Mouse (Mus musculus) brown adipose tissue, adult 24 weeks (tissue): ENCODE data around the gene Grrp1. TPM values are rescaled to one million over a fixed set of nuclear protein-coding genes. Genes with fewer than 3 reads are reported as not detected.
"Not testable (repeated sequence)": the region's sequence is repeated elsewhere in the genome, so short reads cannot be mapped to it uniquely, and the experiment has no call there.

ENCODE experiments used
- H3K27ac ChIP-seq: fragments of 200-500 bp; replicated peaks from 2 replicates; pipeline ENCODE4 v1.5.1; 2012; ENCODE audit warnings: low read depth, mild to moderate bottlenecking, low read length
- H3K4me1 ChIP-seq: fragments of 200-500 bp; 2 replicates; pipeline ENCODE4 v1.6.1; 2012; ENCODE audit warnings: low read length, mixed read lengths; ENCODE audit not compliant: control insufficient read depth, insufficient read depth, insufficient read length
- H3K4me3 ChIP-seq: fragments of 200-500 bp; 2 replicates; pipeline ENCODE4 v1.5.1; 2012; ENCODE audit warnings: low read depth, mild to moderate bottlenecking, low read length, moderate library complexity; ENCODE audit not compliant: insufficient read depth
- polyA plus RNA-seq: library from polyadenylated mRNA; stranded (reverse); fragments of >200 nt; gene quantifications from 2 replicates; pipeline ENCODE4 v1.2.4, GENCODE M21; 2012; ENCODE audit not compliant: missing spikeins, insufficient read depth, insufficient read length

Grrp1 gene
- 2.5 and 2.8 TPM in 2 replicates for polyA plus RNA-seq

- Histone ChIP-seq H3K27ac (peak within 1 kb of the TSS; percentile 94), H3K4me3 (peak within 1 kb of the TSS; percentile 80), H3K4me1 (peaks cover 5% of the 10 kb centered on the region)
Measured at GRCm38 (mm10) chr4:134253722-134254324, at the start of gene Grrp1. TSS of gene Grrp1 (minus strand) at chr4:134254106.

- no peak overlapping the region for H3K27ac ChIP-seq
- no peak overlapping the region for H3K4me3 ChIP-seq
- no peaks in the 10 kb centered on the region for H3K4me1 ChIP-seq
Measured at GRCm38 (mm10) chr4:134302084-134302483, 48.2 kb upstream of the Grrp1 start.

- H3K27ac ChIP-seq: no peak overlapping the region
- H3K4me1 ChIP-seq: no peaks in the 10 kb centered on the region
- no peak overlapping the region for H3K4me3 ChIP-seq
Measured at GRCm38 (mm10) chr4:134300316-134300715, 46.4 kb upstream of the Grrp1 start.

- Histone ChIP-seq H3K27ac (no peak overlapping the region), H3K4me3 (no peak overlapping the region)
Measured at GRCm38 (mm10) chr4:134299498-134299810, 45.5 kb upstream of the Grrp1 start.

GRCm38 (mm10) chr4:134298626-134299497 is 45.0 kb upstream of the Grrp1 start:
- Histone ChIP-seq H3K4me1 (no peaks in the 10 kb centered on the region), H3K27ac (no peak overlapping the region), H3K4me3 (no peak overlapping the region)

More at GRCm38 (mm10) chr4:134299498-134299810, 45.5 kb upstream of the Grrp1 start:
- no peaks in the 10 kb centered on the region for H3K4me1 ChIP-seq

GRCm38 (mm10) chr4:134297369-134297768 is 43.5 kb upstream of the Grrp1 start:
- Histone ChIP-seq H3K4me3 (no peak overlapping the region), H3K4me1 (no peaks in the 10 kb centered on the region), H3K27ac (no peak overlapping the region)

GRCm38 (mm10) chr4:134296523-134296922 is 42.6 kb upstream of the Grrp1 start:
- no peaks in the 10 kb centered on the region for H3K4me1 ChIP-seq
- no peak overlapping the region for H3K27ac ChIP-seq
- H3K4me3 ChIP-seq: no peak overlapping the region

- not testable (repeated sequence) for H3K4me1 ChIP-seq, H3K27ac ChIP-seq, H3K4me3 ChIP-seq
Measured at GRCm38 (mm10) chr4:134296096-134296495, 42.2 kb upstream of the Grrp1 start.

- no peak overlapping the region for H3K4me3 ChIP-seq
- no peaks in the 10 kb centered on the region for H3K4me1 ChIP-seq
- no peak overlapping the region for H3K27ac ChIP-seq
Measured at GRCm38 (mm10) chr4:134293692-134294163, 39.8 kb upstream of the Grrp1 start.

GRCm38 (mm10) chr4:134293061-134293691 is 39.3 kb upstream of the Grrp1 start:
- Histone ChIP-seq H3K4me1 (peaks cover 2% of the 10 kb centered on the region; the same call in 1 of the 2 replicates), H3K27ac (no peak overlapping the region), H3K4me3 (no peak overlapping the region)

GRCm38 (mm10) chr4:134292067-134292466 is 38.2 kb upstream of the Grrp1 start:
- Histone ChIP-seq H3K27ac (no peak overlapping the region), H3K4me3 (no peak overlapping the region), H3K4me1 (peaks cover 2% of the 10 kb centered on the region; the same call in 1 of the 2 replicates)

GRCm38 (mm10) chr4:134288397-134289256 is 34.7 kb upstream of the Grrp1 start:
- Histone ChIP-seq H3K4me1 (peaks cover 2% of the 10 kb centered on the region; the same call in 1 of the 2 replicates), H3K27ac (peak overlapping the region; percentile 86; the same call in 1 of the 2 replicates), H3K4me3 (peak overlapping the region; percentile 91)

GRCm38 (mm10) chr4:134287575-134288025 is 33.7 kb upstream of the Grrp1 start, which contains the start of gene Pdik1l:
TSS of gene Pdik1l (minus strand) at chr4:134287895.
- Histone ChIP-seq H3K27ac (peak within 1 kb of the TSS; percentile 86), H3K4me3 (peak within 1 kb of the TSS; percentile 94), H3K4me1 (peaks cover 2% of the 10 kb centered on the region; the same call in 1 of the 2 replicates)

- Histone ChIP-seq H3K27ac (peak overlapping the region; percentile 86), H3K4me3 (peak overlapping the region; percentile 94), H3K4me1 (peaks cover 2% of the 10 kb centered on the region; the same call in 1 of the 2 replicates)
Measured at GRCm38 (mm10) chr4:134287168-134287564, 33.3 kb upstream of the Grrp1 start.
